Comparison of ENCODE assay signal across 13 mouse cellular contexts in genomic region chr1:38848451-38849289, GRCm38 (mm10). TPM values are rescaled to one million over a fixed set of nuclear protein-coding genes. Genes with fewer than 3 reads are reported as not detected.
DNase-seq lines count a peak whose midpoint lies in the region; ATAC-seq and TF ChIP-seq lines count a peak whose summit lies in the region.
"Had no signal": no experiment of that assay in that cellular context is flagged by ENCODE, and none has a peak within 500 bp of the region (broad histone marks: within the 10 kb centered on the region; RNA-seq: fewer than 3 reads in every experiment).

No protein-coding gene starts in this region.

- H3K36me3 ChIP-seq in hindbrain, embryonic 11.5 days (ENCODE audit: control insufficient read depth, insufficient read depth, low read length) = no peaks in the 10 kb centered on the region
- H3K36me3 ChIP-seq in hindbrain, embryonic 10.5 days = no peaks in the 10 kb centered on the region
- H3K36me3 ChIP-seq in forebrain, embryonic 11.5 days (ENCODE audit: control insufficient read depth, insufficient read depth, low read length) = no peaks in the 10 kb centered on the region
- H3K36me3 ChIP-seq in hindbrain, embryonic 16.5 days (ENCODE audit: control insufficient read depth, insufficient read depth, low read length) = no peaks in the 10 kb centered on the region
- no peaks in the 10 kb centered on the region for H3K36me3 ChIP-seq in midbrain, postnatal 0 days (ENCODE audit: insufficient read depth, low read length)
- H3K36me3 ChIP-seq: liver, embryonic 15.5 days had no signal

- H3K9ac ChIP-seq in hindbrain, embryonic 11.5 days (ENCODE audit: low read depth, low read length) = no peak overlapping the region
- no peak overlapping the region for H3K9ac ChIP-seq in forebrain, embryonic 11.5 days (ENCODE audit: low read length)
- no peak overlapping the region for H3K9ac ChIP-seq in hindbrain, embryonic 16.5 days (ENCODE audit: low read depth, low read length)
- no peak overlapping the region for H3K9ac ChIP-seq in midbrain, postnatal 0 days (replicated peaks; ENCODE audit: low read length, poor library complexity, severe bottlenecking)
- H3K9ac ChIP-seq: liver, embryonic 15.5 days had no signal

- no peaks in the 10 kb centered on the region for H3K4me1 ChIP-seq in hindbrain, embryonic 11.5 days (replicated peaks; ENCODE audit: control insufficient read depth, insufficient read depth, low read length)
- H3K4me1 ChIP-seq in hindbrain, embryonic 10.5 days (replicated peaks) = peaks cover 28% of the 10 kb centered on the region
- H3K4me1 ChIP-seq in forebrain, embryonic 11.5 days (replicated peaks; ENCODE audit: control insufficient read depth, insufficient read depth, low read length) = peaks cover 4% of the 10 kb centered on the region; the same call in 1 of the 2 replicates
- peaks cover 8% of the 10 kb centered on the region for H3K4me1 ChIP-seq in hindbrain, embryonic 16.5 days (ENCODE audit: control insufficient read depth, insufficient read depth, low read depth, low read length)
- H3K4me1 ChIP-seq in midbrain, postnatal 0 days (ENCODE audit: insufficient read depth, low read length) = peaks cover 5% of the 10 kb centered on the region; the same call in 1 of the 2 replicates
- H3K4me1 ChIP-seq: liver, embryonic 15.5 days had no signal

- no peak overlapping the region for H3K4me2 ChIP-seq in hindbrain, embryonic 11.5 days (replicated peaks; ENCODE audit: low read depth, low read length)
- peak overlapping the region; percentile 24 for H3K4me2 ChIP-seq in forebrain, embryonic 11.5 days (ENCODE audit: low read depth, low read length, severe bottlenecking)
- peak overlapping the region; percentile 47; the same call in 1 of the 2 replicates for H3K4me2 ChIP-seq in hindbrain, embryonic 16.5 days (ENCODE audit: low read length)
- peak overlapping the region; percentile 28; the same call in 1 of the 2 replicates for H3K4me2 ChIP-seq in midbrain, postnatal 0 days (ENCODE audit: low read depth, low read length, poor library complexity, severe bottlenecking)
- H3K4me2 ChIP-seq: liver, embryonic 15.5 days had no signal

- peak; percentile 57; the same call in 1 of the 2 replicates for ATAC-seq in hindbrain, embryonic 11.5 days (ENCODE audit: low FRiP score)
- peak; percentile 53 for ATAC-seq in forebrain, embryonic 11.5 days (replicated peaks; ENCODE audit: low FRiP score)
- ATAC-seq in hindbrain, embryonic 16.5 days = peak; percentile 27; the same call in 1 of the 2 replicates
- peak; percentile 50 for ATAC-seq in midbrain, postnatal 0 days (ENCODE audit: low FRiP score)
- ATAC-seq: intestine, postnatal 0 days had no signal

- H3K27ac ChIP-seq in hindbrain, embryonic 11.5 days (ENCODE audit: low read depth, low read length) = no peak overlapping the region
- H3K27ac ChIP-seq in hindbrain, embryonic 10.5 days = no peak overlapping the region
- no peak overlapping the region for H3K27ac ChIP-seq in forebrain, embryonic 11.5 days (ENCODE audit: low read depth, low read length)
- 0 out of 2 replicates have a peak overlapping the region, but pooled peaks have one; percentile 25 for H3K27ac ChIP-seq in hindbrain, embryonic 16.5 days (ENCODE audit: low read depth, low read length)
- peak overlapping the region; percentile 84 for H3K27ac ChIP-seq in midbrain, postnatal 0 days (ENCODE audit: low read depth, low read length)
- H3K27ac ChIP-seq: liver, embryonic 15.5 days had no signal

- WGBS in hindbrain, embryonic 11.5 days = 41% methylated on average over 2 of the region's 2 CpGs
- WGBS in hindbrain, embryonic 10.5 days = 39% methylated on average over 2 of the region's 2 CpGs
- 36% methylated on average over 2 of the region's 2 CpGs for WGBS in forebrain, embryonic 11.5 days
- WGBS in hindbrain, embryonic 16.5 days = 18% methylated on average over 2 of the region's 2 CpGs
- WGBS in midbrain, postnatal 0 days = 43% methylated on average over 2 of the region's 2 CpGs

- H3K9me3 ChIP-seq in hindbrain, embryonic 11.5 days (ENCODE audit: control insufficient read depth, low read length) = no peaks in the 10 kb centered on the region
- H3K9me3 ChIP-seq in hindbrain, embryonic 10.5 days = no peaks in the 10 kb centered on the region
- H3K9me3 ChIP-seq in forebrain, embryonic 11.5 days (ENCODE audit: control insufficient read depth, low read length) = no peaks in the 10 kb centered on the region
- no peaks in the 10 kb centered on the region for H3K9me3 ChIP-seq in hindbrain, embryonic 16.5 days (ENCODE audit: control insufficient read depth, low read length)
- no peaks in the 10 kb centered on the region for H3K9me3 ChIP-seq in midbrain, postnatal 0 days (ENCODE audit: low read length)
- H3K9me3 ChIP-seq: liver, embryonic 15.5 days had no signal

- no peak for TF ChIP-seq CTCF in midbrain, postnatal 0 days (IDR thresholded peaks at IDR 0.05)

- no peak overlapping the region for H3K4me3 ChIP-seq in hindbrain, embryonic 11.5 days (ENCODE audit: low read depth, low read length)
- no peak overlapping the region for H3K4me3 ChIP-seq in hindbrain, embryonic 10.5 days
- no peak overlapping the region for H3K4me3 ChIP-seq in forebrain, embryonic 11.5 days (ENCODE audit: low read depth, low read length)
- no peak overlapping the region for H3K4me3 ChIP-seq in hindbrain, embryonic 16.5 days (ENCODE audit: low read length)
- H3K4me3 ChIP-seq in midbrain, postnatal 0 days (ENCODE audit: low read depth, low read length) = no peak overlapping the region
- H3K4me3 ChIP-seq: liver, embryonic 15.5 days had no signal

- peaks cover 5% of the 10 kb centered on the region; the same call in 1 of the 2 replicates for H3K27me3 ChIP-seq in hindbrain, embryonic 11.5 days (ENCODE audit: control insufficient read depth, insufficient read depth, low read length)
- peaks cover 49% of the 10 kb centered on the region for H3K27me3 ChIP-seq in hindbrain, embryonic 10.5 days (ENCODE audit: insufficient read depth, poor library complexity, severe bottlenecking)
- H3K27me3 ChIP-seq in forebrain, embryonic 11.5 days (ENCODE audit: control insufficient read depth, insufficient read depth, low read length) = no peaks in the 10 kb centered on the region
- H3K27me3 ChIP-seq in hindbrain, embryonic 16.5 days (replicated peaks; ENCODE audit: control insufficient read depth, insufficient read depth, low read length) = no peaks in the 10 kb centered on the region
- H3K27me3 ChIP-seq in midbrain, postnatal 0 days (ENCODE audit: insufficient read depth, low read length) = no peaks in the 10 kb centered on the region
- H3K27me3 ChIP-seq: liver, embryonic 15.5 days had no signal

- no peak for DNase-seq in hindbrain, embryonic 11.5 days (ENCODE audit: low spot score)
- no peak for DNase-seq in hindbrain, embryonic 10.5 days (ENCODE audit: low spot score)
- no peak for DNase-seq in forebrain, embryonic 11.5 days (ENCODE audit: low spot score)
- peak; percentile 44 for DNase-seq in midbrain, postnatal 0 days (ENCODE audit: low spot score)
- no peak for DNase-seq in right cerebral cortex, postnatal 14 days
- DNase-seq in cerebellum, adult 18-20 months = no peak
- no peak for DNase-seq in adrenal gland, postnatal 36 days
- DNase-seq: kidney, postnatal 25 days; lung, postnatal 36 days; thymus, postnatal 14 days had no signal

RNA-seq across cellular contexts. Expression of gene Lonrf2, which starts 12.2 kb away (rescaled TPM):
- polyA plus RNA-seq in hindbrain, embryonic 11.5 days (2014; fragmentation: Nextera tagmentation; extraction: Ambion mirVana) = 4.2 and 5.0 TPM in 2 replicates
- polyA plus RNA-seq in hindbrain, embryonic 10.5 days (2016; fragmentation: Nextera tagmentation; extraction: Ambion mirVana) = 1.9 TPM in 2 replicates
- 2.4 and 2.9 TPM in 2 replicates for polyA plus RNA-seq in forebrain, embryonic 11.5 days (2014; fragmentation: Nextera tagmentation; extraction: Ambion mirVana)
- 18.4 and 23.0 TPM in 2 replicates for polyA plus RNA-seq in hindbrain, embryonic 16.5 days (2015; fragmentation: Nextera tagmentation; extraction: Ambion mirVana)
- total RNA-seq in midbrain, postnatal 0 days (2014; rRNA removed) = 155 and 183 TPM in 2 replicates
- polyA plus RNA-seq in midbrain, postnatal 0 days (2015; fragmentation: Nextera tagmentation; extraction: Ambion mirVana) = 24.2 and 28.8 TPM in 2 replicates
- 1 to 10 TPM; 4.7 to 5.1 TPM for total RNA-seq in adrenal gland, postnatal 36 days (2021)

RNA-seq across cellular contexts. Expression of gene Chst10, which starts 49.3 kb away (rescaled TPM):
- 23.1 and 28.7 TPM in 2 replicates for polyA plus RNA-seq in hindbrain, embryonic 11.5 days (2014; fragmentation: Nextera tagmentation; extraction: Ambion mirVana)
- 12.8 and 14.3 TPM in 2 replicates for polyA plus RNA-seq in hindbrain, embryonic 10.5 days (2016; fragmentation: Nextera tagmentation; extraction: Ambion mirVana)
- 19.7 and 22.1 TPM in 2 replicates for polyA plus RNA-seq in forebrain, embryonic 11.5 days (2014; fragmentation: Nextera tagmentation; extraction: Ambion mirVana)
- polyA plus RNA-seq in hindbrain, embryonic 16.5 days (2015; fragmentation: Nextera tagmentation; extraction: Ambion mirVana) = 50.4 and 55.6 TPM in 2 replicates
- 85.2 and 88.5 TPM in 2 replicates for total RNA-seq in midbrain, postnatal 0 days (2014; rRNA removed)
- 66.4 and 68.9 TPM in 2 replicates for polyA plus RNA-seq in midbrain, postnatal 0 days (2015; fragmentation: Nextera tagmentation; extraction: Ambion mirVana)
- 1 to 10 TPM; 1.3 to 1.5 TPM for total RNA-seq in adrenal gland, postnatal 36 days (2021)

Comparison
In these comparisons a context has a peak if more than half of its experiments do, and no peak if none do; other contexts are left out.
1. H3K27ac ChIP-seq: peak in hindbrain, embryonic 16.5 days (single experiment) and midbrain, postnatal 0 days (single experiment); none in hindbrain, embryonic 11.5 days (single experiment), hindbrain, embryonic 10.5 days (single experiment) and forebrain, embryonic 11.5 days (single experiment).
2. Peak in every context shown above with its lines, with median percentiles within 50 percentile points of each other: ATAC-seq.